Mouse (Mus musculus) liver, adult 2 months (tissue): Measurements from ENCODE around the gene Ccdc194.

Experiments used
- CTCF ChIP-seq: fragments of 200-500 bp; IDR thresholded peaks from 2 replicates; pipeline ENCODE4 v1.5.1; 2011; ENCODE audit warnings: low read depth, low read length, control low read depth
- POLR2A ChIP-seq: fragments of 200-500 bp; IDR thresholded peaks from 2 replicates; pipeline ENCODE4 v1.6.1; 2011; ENCODE audit warnings: low read length, control low read depth; ENCODE audit not compliant: insufficient read depth; ENCODE audit errors: extremely low read depth

DNA sequence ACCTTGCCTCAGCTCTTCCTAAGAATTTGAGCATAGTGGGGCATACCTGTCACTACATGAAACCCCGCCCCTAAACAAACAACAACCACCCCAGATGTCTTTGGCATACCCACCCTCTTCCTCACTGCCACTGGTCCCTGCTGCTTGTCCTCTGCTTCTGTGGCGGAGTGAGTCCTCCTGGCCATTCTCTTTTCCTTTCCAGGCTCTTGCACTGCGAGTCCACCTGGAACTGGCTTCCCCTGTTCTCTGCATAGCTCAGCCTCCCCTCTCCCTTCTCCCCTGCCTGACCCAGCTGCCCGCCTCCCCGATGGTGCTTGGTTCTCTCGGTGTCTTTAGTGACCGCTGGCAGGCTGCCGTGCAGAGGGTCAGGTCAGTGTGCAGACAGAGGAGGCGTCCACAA is 18.2 kb upstream of the Ccdc194 start:
- TF ChIP-seq CTCF (no peak), POLR2A (no peak)
